Mouse (Mus musculus): Measurements from ENCODE around the gene Rbbp4. TPM values are rescaled to one million over a fixed set of nuclear protein-coding genes. Genes with fewer than 3 reads are reported as not detected.
"Not testable (repeated sequence)": the region's sequence is repeated elsewhere in the genome, so short reads cannot be mapped to it uniquely, and the experiment has no call there.

Gene Rbbp4
- total RNA-seq, 2 experiments from 2014 or later, result 117 to 130 TPM

DNA sequence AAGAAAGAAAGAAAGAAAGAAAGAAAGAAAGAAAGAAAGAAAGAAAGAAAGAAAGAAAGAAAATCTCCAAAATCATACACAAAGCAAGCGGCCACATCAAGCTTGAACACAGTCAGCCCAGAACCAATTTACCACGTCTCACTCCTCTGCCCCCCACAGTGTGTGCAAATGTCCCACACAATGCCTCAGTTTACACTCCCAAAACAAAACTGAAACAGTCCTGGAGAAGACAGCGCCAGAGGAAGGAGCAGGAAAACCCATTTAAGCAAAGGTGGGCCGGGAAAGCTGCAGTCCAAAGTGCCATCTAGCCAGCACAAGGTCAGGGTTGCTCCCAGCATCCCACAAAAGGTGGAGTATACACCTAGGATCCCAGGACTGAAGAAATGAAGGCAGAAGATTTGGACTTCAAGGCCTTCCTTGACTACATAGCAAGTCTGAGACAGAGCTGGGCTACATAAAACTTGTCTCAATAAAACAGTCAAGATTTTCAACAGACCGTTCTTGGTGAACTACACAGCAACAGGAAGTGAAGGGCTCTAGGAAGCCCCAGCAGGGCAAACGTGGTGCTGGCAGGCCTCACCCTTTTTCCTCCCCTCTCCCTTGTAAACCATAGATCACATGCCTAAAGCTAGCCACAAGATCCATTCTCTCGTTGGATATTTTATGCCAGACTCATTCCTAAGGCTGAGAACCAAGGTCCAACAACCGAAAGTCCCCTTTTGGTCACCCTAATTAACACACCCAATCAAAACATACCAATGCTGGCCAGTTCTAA lies 38.2 kb upstream of the Rbbp4 start:
- DNase-seq (ENCODE audit: low spot score in 2 of 2), result no peak
- no peak overlapping the region for H3K27ac ChIP-seq
- TF ChIP-seq CTCF (conservative IDR thresholded peaks at IDR 0.05), result no peak
- H3K4me3 ChIP-seq, result no peak overlapping the region

DNA sequence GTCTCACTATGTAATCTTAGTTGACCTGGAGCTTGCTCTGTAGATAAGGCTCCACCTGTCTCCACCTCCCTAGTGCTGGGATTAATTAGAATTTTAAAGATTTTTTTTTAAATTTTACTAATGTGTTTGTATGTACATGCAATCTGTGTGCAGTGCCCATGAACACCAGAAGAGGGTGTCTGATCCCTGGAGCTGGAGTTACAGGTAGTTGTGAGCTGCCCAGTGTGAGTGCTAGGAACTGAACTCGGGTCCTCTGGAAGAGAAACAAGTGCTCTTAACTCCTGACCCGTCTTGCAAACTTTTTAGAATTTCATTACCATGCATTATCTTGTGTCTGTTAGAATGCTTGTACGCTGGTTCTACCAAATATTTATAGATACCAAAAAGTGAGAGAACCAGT lies 36.2 kb upstream of the Rbbp4 start:
- no peak for DNase-seq (ENCODE audit: low spot score in 2 of 2)
- Histone ChIP-seq H3K27ac (no peak overlapping the region), H3K4me3 (no peak overlapping the region)
- peak; percentile 33 for TF ChIP-seq CTCF (conservative IDR thresholded peaks at IDR 0.05)

DNA sequence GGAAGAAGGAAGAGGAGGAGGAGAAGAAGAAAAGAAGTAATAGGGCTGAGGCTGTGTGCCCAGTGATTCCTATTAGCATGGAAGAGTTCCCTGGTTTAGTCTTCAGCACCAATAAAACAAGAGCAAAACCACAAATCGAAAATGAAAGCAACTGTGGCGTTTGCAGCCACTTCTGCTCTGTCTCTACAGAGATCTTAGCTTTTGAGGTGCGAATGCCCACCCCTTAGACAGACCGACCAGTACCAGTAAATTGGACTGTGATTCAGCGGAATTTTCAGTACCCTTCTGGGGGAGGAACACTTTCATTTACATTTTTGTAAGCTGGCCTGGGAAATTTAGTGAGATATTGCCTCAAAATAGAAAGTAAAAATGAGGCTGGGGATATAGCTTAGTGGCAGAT lies 30.1 kb upstream of the Rbbp4 start:
- no peak for TF ChIP-seq CTCF (conservative IDR thresholded peaks at IDR 0.05)
- no peak overlapping the region for H3K4me3 ChIP-seq
- DNase-seq (ENCODE audit: low spot score in 2 of 2), result no peak
- H3K27ac ChIP-seq, result no peak overlapping the region

DNA sequence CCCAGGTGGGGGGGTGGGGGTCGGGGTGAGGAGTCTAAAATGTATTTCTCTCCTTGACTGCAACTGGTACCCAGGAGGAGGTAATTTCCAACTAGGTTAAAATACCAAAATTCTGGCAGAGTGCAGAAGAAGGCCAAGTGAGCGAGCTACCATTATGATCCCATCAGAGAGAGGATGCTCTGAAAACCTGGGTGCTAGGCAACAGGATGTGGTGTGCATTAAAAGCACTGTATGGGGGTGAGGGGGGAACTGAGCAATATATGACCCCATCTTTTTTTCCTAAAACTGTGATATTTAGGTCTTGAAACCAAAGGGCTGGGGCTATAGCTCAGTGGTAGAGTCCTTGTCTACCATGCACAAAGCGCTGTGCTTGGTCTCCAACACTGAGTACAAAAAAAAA lies 29.2 kb upstream of the Rbbp4 start:
- Histone ChIP-seq H3K27ac (no peak overlapping the region), H3K4me3 (no peak overlapping the region)
- no peak for DNase-seq (ENCODE audit: low spot score in 2 of 2)
- TF ChIP-seq CTCF (conservative IDR thresholded peaks at IDR 0.05), result no peak

DNA sequence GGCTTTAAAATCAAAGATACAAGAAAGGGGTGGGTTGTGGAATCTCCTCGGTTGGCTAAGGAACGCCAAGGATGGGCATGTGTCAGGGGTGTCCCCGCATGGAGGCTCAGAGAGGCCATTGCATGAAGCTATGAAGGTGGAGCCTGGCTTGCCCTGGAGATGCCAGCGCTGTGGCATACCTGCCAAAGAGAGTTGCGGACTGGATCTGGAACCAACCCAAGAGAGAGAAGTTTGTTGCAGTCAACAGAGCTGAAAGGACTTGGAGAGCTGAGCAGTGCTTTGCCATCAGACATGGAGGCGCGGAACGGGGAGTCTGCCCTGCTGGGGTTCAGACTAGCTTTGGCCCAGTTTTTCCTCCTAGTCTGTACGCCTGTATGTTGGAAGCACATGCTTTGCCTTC lies 28.3 kb upstream of the Rbbp4 start:
- H3K4me3 ChIP-seq, result no peak overlapping the region
- no peak for DNase-seq (ENCODE audit: low spot score in 2 of 2)
- TF ChIP-seq CTCF (conservative IDR thresholded peaks at IDR 0.05), result no peak
- H3K27ac ChIP-seq, result no peak overlapping the region

DNA sequence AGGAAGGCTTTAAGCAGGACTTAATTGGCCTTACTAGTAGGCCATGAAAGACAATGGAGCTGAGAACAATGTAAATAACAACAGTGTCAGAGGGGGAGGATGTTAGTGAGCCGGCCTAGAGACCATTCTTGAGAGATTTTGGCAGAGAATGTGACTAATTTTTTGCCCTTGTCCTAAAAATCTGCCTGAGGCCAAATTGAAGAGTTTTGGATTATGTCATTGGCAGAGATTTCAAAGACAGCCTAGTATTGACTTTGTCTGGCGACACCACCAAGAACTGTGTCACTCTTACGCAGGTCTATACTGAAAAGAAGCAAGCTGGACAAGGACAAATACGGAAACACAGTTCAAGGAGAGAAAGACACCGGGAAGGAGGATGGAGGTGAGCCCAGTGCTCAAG lies 27.6 kb upstream of the Rbbp4 start:
- Histone ChIP-seq H3K27ac (no peak overlapping the region), H3K4me3 (no peak overlapping the region)
- no peak for DNase-seq (ENCODE audit: low spot score in 2 of 2)
- TF ChIP-seq CTCF (conservative IDR thresholded peaks at IDR 0.05), result no peak

DNA sequence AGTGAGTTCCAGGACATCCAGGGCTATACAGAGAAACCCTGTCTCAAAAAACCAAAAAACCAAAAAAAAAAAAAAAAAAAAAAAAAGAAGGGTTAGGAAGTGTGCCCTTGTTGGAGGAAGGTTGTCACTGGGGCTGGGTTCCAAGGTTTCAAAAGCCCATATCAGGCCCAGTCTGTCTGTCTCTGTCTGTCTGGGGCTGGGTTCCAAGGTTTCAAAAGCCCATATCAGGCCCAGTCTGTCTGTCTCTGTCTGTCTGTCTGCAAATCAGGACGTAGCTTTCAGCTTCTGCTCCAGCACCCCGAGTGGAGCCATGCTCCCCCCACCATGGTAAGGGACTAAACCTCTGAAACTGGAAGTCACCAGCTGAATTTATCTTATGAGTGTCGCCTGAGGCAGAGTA lies 27.1 kb upstream of the Rbbp4 start:
- H3K4me3 ChIP-seq; DNase-seq (ENCODE audit: low spot score in 2 of 2); H3K27ac ChIP-seq: not testable (repeated sequence)

DNA sequence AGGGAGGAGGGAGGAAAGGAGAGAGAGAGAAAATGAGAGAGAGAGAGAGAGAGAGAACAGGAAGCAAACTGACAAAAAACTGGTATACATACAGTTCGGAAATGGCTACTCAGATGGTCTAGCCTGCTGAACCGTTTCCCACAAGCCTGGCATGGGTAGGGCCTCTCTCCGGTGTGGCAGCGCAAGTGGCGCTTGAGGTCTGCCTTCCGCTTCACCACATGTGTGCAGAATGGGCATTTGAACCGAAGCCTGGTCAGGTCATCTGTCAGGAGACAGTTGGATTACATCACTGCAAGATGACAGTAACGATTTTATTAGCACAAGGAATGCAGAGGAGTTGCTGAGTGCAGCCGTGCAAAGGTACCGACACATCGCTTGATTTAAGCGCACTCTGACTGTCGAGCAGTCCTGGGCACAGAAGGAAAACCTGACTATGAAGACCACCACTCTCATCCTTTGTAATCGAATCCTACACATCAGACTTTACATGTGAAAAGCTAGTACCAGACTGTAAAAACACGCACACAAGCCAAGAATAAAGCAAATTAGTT lies 22.5 kb upstream of the Rbbp4 start:
- Histone ChIP-seq H3K27ac (no peak overlapping the region), H3K4me3 (no peak overlapping the region)
- no peak for DNase-seq (ENCODE audit: low spot score in 2 of 2)
- TF ChIP-seq CTCF (conservative IDR thresholded peaks at IDR 0.05), result no peak

DNA sequence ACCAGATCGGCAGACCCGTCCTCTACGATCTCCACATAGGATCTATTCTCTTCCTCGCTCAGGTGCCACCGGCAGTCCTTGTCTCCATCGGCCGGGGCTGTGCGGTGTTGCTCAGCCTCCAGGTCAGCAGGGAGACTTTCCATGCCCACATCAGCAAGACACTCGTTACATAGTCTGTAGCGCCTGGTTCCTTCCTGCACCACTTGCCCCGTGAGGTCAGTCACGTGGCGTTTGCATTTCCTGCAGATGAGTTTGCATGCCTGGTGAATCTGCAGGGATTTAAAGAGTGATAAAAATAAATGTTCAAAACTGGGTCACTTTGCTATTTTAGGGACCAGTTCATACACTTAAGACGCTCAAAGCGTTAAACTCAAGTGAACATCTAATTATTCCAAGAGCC lies 19.1 kb upstream of the Rbbp4 start:
- H3K4me3 ChIP-seq, result no peak overlapping the region
- TF ChIP-seq CTCF (conservative IDR thresholded peaks at IDR 0.05), result no peak
- no peak for DNase-seq (ENCODE audit: low spot score in 2 of 2)

DNA sequence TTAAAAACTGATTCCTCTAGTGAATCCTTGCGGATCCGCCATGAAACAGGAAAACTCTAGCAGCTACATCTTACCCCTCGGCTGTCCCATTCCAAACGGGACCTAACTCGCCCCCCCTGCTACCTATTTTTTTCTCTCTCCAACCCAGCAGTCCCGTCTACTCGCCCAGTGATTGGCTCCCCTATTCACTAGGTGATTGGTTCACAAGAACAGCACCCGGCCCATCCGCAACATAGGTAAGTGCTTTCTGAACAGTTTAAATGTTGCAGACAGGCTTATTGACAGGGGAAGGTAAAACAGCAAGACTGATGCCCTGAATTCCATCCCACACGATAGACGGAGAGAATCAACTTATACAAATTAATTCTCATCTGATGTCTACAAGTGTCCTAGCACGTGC lies 18.0 kb upstream of the Rbbp4 start:
- no peak overlapping the region for H3K27ac ChIP-seq
- no peak for TF ChIP-seq CTCF (conservative IDR thresholded peaks at IDR 0.05)
- H3K4me3 ChIP-seq, result no peak overlapping the region
- no peak for DNase-seq (ENCODE audit: low spot score in 2 of 2)

More for the DNA sequence above, 19.1 kb upstream of the Rbbp4 start:
- H3K27ac ChIP-seq, result no peak overlapping the region

DNA sequence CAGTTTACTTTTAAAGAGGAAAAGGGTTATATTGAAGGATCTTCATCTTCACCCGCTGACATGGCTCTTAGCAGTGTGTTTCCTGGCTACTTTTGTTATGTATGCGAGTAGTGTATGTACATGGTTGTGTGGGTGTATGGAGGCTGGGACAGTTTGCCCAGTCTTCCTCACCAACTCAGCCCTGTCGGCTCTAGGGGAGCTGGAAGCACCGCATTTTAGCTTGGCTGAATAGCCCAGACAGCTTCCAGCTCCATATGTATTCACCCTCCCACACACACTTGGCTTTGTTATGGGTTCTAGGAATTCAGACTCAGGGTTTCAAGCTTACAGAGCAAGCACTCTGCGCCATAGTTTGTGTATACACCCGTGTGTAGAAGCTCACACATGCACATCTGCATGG lies 15.9 kb upstream of the Rbbp4 start:
- Histone ChIP-seq H3K27ac (0 out of 2 replicates have a peak overlapping the region, but pooled peaks have one; percentile 3), H3K4me3 (no peak overlapping the region)
- no peak for TF ChIP-seq CTCF (conservative IDR thresholded peaks at IDR 0.05)
- peak; percentile 44 to 73 for DNase-seq (ENCODE audit: low spot score in 2 of 2)

DNA sequence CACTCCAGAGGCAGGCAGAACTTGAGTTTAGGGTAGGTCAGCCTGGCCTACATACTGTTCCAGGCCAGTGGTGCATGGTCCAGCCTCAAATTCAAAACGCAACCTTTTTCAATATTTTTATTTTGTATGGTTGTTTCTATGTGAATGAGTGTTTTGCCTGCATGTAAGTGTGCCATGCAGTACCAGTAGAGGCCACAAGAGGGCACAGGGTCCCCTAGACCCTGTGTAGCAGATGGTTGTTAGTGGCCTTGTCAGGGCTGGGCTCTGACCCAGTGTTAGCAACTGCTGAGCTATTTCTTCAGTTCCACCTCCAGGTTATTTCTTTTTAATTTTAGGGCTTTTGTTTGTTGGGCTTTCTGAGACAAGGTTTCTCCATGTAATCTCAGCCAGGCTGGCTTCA lies 15.5 kb upstream of the Rbbp4 start:
- TF ChIP-seq CTCF (conservative IDR thresholded peaks at IDR 0.05), result peak; percentile 97
- Histone ChIP-seq H3K27ac (0 out of 2 replicates have a peak overlapping the region, but pooled peaks have one; percentile 3), H3K4me3 (no peak overlapping the region)
- peak; percentile 22 to 77 for DNase-seq (ENCODE audit: low spot score in 2 of 2)

DNA sequence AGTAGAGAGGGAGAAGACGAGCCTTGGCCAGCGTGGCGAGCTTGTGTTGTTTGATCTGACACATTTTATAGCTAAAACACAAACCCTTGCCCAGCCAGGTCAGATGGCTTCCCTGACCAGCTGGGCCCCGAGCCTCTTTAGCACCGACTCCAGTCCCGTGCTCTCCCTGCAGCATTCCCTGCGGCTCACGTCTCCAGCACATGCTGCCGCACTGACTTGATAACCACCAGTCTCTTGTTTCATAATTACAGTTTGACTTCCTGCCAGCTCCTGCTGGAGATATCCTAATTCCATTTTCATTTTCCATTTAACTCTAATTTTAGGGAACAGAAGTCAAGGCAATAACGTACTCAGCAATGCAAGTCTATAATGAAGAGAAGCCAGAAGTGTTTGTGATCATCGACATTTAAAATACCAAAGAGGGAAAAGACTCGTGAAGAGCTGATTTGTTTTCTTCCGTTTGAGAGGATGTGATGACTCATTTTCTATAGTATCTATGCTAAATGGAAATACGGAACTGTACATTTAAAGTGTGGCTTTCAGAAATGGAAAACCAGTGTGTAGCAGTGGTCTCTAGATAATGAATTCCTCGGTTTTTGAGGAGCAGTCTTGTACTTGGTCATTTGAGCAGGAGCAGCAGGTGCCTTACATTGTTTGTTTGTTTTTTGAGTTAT lies 11.4 kb upstream of the Rbbp4 start:
- peak; percentile 51 to 77 for DNase-seq (ENCODE audit: low spot score in 2 of 2)
- peak overlapping the region; percentile 79 for H3K27ac ChIP-seq
- H3K4me3 ChIP-seq, result no peak overlapping the region
- no peak for TF ChIP-seq CTCF (conservative IDR thresholded peaks at IDR 0.05)

DNA sequence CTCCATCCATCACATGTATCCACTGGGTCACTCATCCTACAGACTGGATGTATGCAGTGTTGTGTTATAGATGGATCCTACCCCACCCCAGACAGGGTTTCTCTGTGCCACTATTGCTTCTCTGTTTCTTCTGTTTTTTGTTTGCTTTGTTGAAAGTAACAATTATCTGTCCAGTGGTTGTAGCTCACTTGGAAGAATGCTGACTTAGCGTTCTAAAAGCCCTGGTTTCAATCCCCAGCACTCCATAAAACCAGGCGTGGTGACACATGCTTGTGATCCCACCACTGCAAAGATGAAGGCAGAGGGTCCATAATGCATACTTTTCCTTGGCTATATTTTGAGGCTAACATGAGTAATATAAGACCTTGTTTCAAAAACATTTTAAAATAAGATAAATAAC lies 7.5 kb upstream of the Rbbp4 start:
- Histone ChIP-seq H3K4me3 (no peak overlapping the region), H3K27ac (no peak overlapping the region)
- DNase-seq (ENCODE audit: low spot score in 2 of 2), result no peak
- no peak for TF ChIP-seq CTCF (conservative IDR thresholded peaks at IDR 0.05)
